Mouse (Mus musculus) stomach, postnatal 0 days (tissue): ENCODE results near the gene Gcnt7. TPM values are rescaled to one million over a fixed set of nuclear protein-coding genes. Genes with fewer than 3 reads are reported as not detected.

ENCODE experiments used
- ATAC-seq: fragments of 200-750 bp; cut with Nextera tagmentation; 2 replicates; pipeline ENCODE4 v1.8.0; 2017; ENCODE audit not compliant: low FRiP score, low TSS enrichment
- DNase-seq: peaks from one replicate; pipeline ENCODE4 v3.0.0-alpha.2; 2016; ENCODE audit warnings: low spot score
- H3K27ac ChIP-seq: fragments of 300-500 bp; sonication (generic); replicated peaks from 2 replicates; pipeline ENCODE4 v1.5.1; 2014; ENCODE audit warnings: mild to moderate bottlenecking, control low read depth
- H3K27me3 ChIP-seq: fragments of 300-500 bp; sonication (generic); 2 replicates; pipeline ENCODE4 v1.6.1; 2014; ENCODE audit warnings: low read length; ENCODE audit not compliant: control insufficient read depth, insufficient read depth
- H3K36me3 ChIP-seq: fragments of 300-500 bp; sonication (generic); 2 replicates; pipeline ENCODE4 v1.6.1; 2014; ENCODE audit warnings: low read length, mixed read lengths; ENCODE audit not compliant: control insufficient read depth, insufficient read depth
- H3K4me1 ChIP-seq: fragments of 300-500 bp; sonication (generic); replicated peaks from 2 replicates; pipeline ENCODE4 v1.6.1; 2014; ENCODE audit warnings: antibody characterized with exemption; ENCODE audit not compliant: control insufficient read depth, insufficient read depth
- H3K4me2 ChIP-seq: fragments of 300-500 bp; sonication (generic); replicated peaks from 2 replicates; pipeline ENCODE4 v1.6.1; 2014; ENCODE audit warnings: low read depth, mild to moderate bottlenecking, control low read depth, moderate library complexity
- H3K4me3 ChIP-seq: fragments of 300-500 bp; sonication (generic); 2 replicates; pipeline ENCODE4 v1.5.1; 2014; ENCODE audit warnings: low read depth, low read length, control low read depth
- H3K9ac ChIP-seq: fragments of 300-500 bp; sonication (generic); 2 replicates; pipeline ENCODE4 v1.6.1; 2014; ENCODE audit warnings: mild to moderate bottlenecking, low read length, control low read depth, mixed read lengths
- H3K9me3 ChIP-seq: fragments of 300-500 bp; sonication (generic); 2 replicates; pipeline ENCODE4 v1.6.1; 2016; ENCODE audit warnings: low read length; ENCODE audit not compliant: control insufficient read depth
- CTCF ChIP-seq: IDR thresholded peaks from 2 replicates; pipeline ENCODE4 v1.5.1; 2016; ENCODE audit warnings: antibody characterized with exemption, low read depth, mild to moderate bottlenecking, moderate library complexity
- EP300 ChIP-seq: optimal IDR thresholded peaks from 2 replicates; pipeline ENCODE3; 2016; ENCODE audit warnings: antibody characterized with exemption
- WGBS: fragments of 180-500 bp; shearing (Covaris S2); extraction: QIAGEN DNeasy Blood & Tissue Kit; methylation state at CpG from one replicate; pipeline ENCODE4 v1.1.7; 2014; 5-methylcytosine and 5-hydroxymethylcytosine counted together
- polyA plus RNA-seq: library from polyadenylated mRNA; unstranded; fragments of >200 nt; fragmentation: Nextera tagmentation; extraction: Ambion mirVana; gene quantifications from 2 replicates; pipeline ENCODE4 v1.2.1, GENCODE M21; 2015

Gcnt7 gene
- polyA plus RNA-seq, 1 experiment from 2014 or later = 0.38 TPM

DNA sequence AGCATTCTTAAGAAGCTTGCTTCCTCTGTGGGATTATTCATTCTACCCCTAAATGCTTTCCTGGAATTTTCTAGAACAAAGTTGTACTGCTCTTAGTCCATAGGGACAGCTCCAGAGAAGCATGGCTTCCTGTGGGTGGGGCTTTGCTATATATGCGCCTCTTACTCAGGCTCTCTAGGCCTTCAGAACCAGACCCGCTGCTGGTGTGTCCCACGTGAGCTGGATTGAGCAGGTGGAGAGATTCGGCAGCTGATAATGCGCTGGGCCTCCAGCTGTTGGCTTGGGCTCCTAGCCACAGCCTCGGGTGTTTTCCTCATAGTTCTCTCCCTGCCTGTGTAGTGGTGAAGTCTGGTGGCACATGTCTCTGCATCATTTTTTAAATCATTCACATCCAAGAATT is 7.8 kb downstream of the Gcnt7 start:
- no peaks in the 10 kb centered on the region for H3K27me3 ChIP-seq
- ATAC-seq (no peak), DNase-seq (no peak)
- no peaks in the 10 kb centered on the region for H3K9me3 ChIP-seq
- H3K36me3 ChIP-seq = peaks cover 31% of the 10 kb centered on the region
- H3K27ac ChIP-seq = no peak overlapping the region
- no peak overlapping the region for H3K4me3 ChIP-seq
- H3K4me1 ChIP-seq = no peaks in the 10 kb centered on the region
- 76% methylated on average over 6 of the region's 6 CpGs for WGBS
- TF ChIP-seq CTCF (no peak), EP300 (no peak)
- no peak overlapping the region for H3K9ac ChIP-seq
- H3K4me2 ChIP-seq = no peak overlapping the region

- H3K4me2 ChIP-seq = no peak overlapping the region
- no peaks in the 10 kb centered on the region for H3K9me3 ChIP-seq
- TF ChIP-seq CTCF = no peak
- no peak for TF ChIP-seq EP300
- no peak for DNase-seq
- H3K36me3 ChIP-seq = peaks cover 31% of the 10 kb centered on the region
- 88% methylated on average over 4 of the region's 4 CpGs for WGBS
- H3K27ac ChIP-seq = no peak overlapping the region
- no peaks in the 10 kb centered on the region for H3K27me3 ChIP-seq
- no peak overlapping the region for H3K9ac ChIP-seq
- no peak overlapping the region for H3K4me3 ChIP-seq
- no peak for ATAC-seq
- no peaks in the 10 kb centered on the region for H3K4me1 ChIP-seq
Observed at GRCm38 (mm10) chr2:172448329-172448728, 10.1 kb downstream of the Gcnt7 start.

DNA sequence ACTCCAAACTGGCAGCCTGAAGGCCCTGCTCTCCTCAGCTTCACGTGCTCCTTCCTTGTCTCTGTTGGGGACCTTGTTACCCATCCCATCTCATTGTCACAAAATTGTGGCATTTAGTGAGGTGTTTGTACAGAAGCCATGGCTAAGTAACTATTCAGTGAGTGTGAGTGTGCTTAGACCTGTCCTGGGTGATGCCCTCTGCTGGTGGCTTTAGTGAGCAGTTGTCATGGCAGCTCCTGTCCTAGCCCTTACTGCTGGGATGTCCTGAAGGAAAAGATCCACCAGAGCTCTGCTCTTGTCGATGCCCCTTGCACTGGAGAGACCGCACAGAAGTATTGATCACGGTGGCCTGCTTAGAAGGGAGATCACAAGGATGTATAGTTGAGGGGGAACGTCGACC is 11.1 kb downstream of the Gcnt7 start:
- ATAC-seq = no peak
- TF ChIP-seq CTCF (peak; percentile 68), EP300 (no peak)
- H3K27me3 ChIP-seq = no peaks in the 10 kb centered on the region
- no peaks in the 10 kb centered on the region for H3K4me1 ChIP-seq
- WGBS = 89% methylated on average over 6 of the region's 6 CpGs
- H3K27ac ChIP-seq = no peak overlapping the region
- no peak overlapping the region for H3K4me2 ChIP-seq
- no peak overlapping the region for H3K4me3 ChIP-seq
- no peaks in the 10 kb centered on the region for H3K9me3 ChIP-seq
- H3K36me3 ChIP-seq = peaks cover 23% of the 10 kb centered on the region
- no peak overlapping the region for H3K9ac ChIP-seq
- DNase-seq = peak; percentile 27

- no peaks in the 10 kb centered on the region for H3K9me3 ChIP-seq
- no peak overlapping the region for H3K27ac ChIP-seq
- H3K27me3 ChIP-seq = no peaks in the 10 kb centered on the region
- ATAC-seq (peak; percentile 85), DNase-seq (peak; percentile 63)
- no peak for TF ChIP-seq CTCF
- WGBS = 80% methylated on average over 4 of the region's 4 CpGs
- H3K4me1 ChIP-seq = no peaks in the 10 kb centered on the region
- H3K4me2 ChIP-seq = no peak overlapping the region
- no peak overlapping the region for H3K4me3 ChIP-seq
- H3K9ac ChIP-seq = no peak overlapping the region
- H3K36me3 ChIP-seq = peaks cover 18% of the 10 kb centered on the region; the same call in 1 of the 2 replicates
Observed at GRCm38 (mm10) chr2:172445617-172446016, 12.8 kb downstream of the Gcnt7 start.

DNA sequence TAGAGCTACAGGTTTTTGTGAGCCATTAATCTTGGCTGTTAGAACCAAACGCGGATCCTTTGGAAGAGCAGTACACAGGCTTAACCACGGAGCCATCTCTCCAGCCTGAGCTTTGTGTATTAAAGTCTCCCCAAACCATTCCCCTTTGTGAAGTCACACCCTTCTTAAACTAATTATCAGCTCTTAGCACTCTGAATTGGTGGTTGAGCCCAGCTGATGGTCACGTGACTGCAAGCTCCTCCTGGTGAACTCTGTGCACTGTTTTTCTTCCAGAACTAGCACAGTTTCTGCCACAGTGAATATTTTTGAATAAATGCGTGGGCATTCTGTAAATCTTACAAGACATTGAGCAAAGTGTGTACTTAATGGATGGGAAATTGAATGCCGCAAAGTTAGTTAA is 17.2 kb downstream of the Gcnt7 start:
- Histone ChIP-seq H3K4me2 (peak overlapping the region; percentile 78), H3K36me3 (0 out of 2 replicates have a peak, but pooled peaks cover 3% of the 10 kb centered on the region), H3K9me3 (no peaks in the 10 kb centered on the region), H3K9ac (peak overlapping the region; percentile 80), H3K27me3 (no peaks in the 10 kb centered on the region), H3K27ac (peak overlapping the region; percentile 77), H3K4me1 (no peaks in the 10 kb centered on the region), H3K4me3 (peak overlapping the region; percentile 87)
- 25% methylated on average over 6 of the region's 6 CpGs for WGBS
- peak; percentile 38; the same call in 1 of the 2 replicates for ATAC-seq
- peak; percentile 63 for DNase-seq
- TF ChIP-seq CTCF (no peak), EP300 (no peak)

- Histone ChIP-seq H3K27ac (peak overlapping the region; percentile 77), H3K4me1 (no peaks in the 10 kb centered on the region), H3K4me3 (peak overlapping the region; percentile 87), H3K9ac (peak overlapping the region; percentile 80), H3K9me3 (no peaks in the 10 kb centered on the region), H3K36me3 (no peaks in the 10 kb centered on the region), H3K4me2 (peak overlapping the region; percentile 78), H3K27me3 (no peaks in the 10 kb centered on the region)
- DNase-seq (no peak), ATAC-seq (peak; percentile 63)
- under 1% methylated on average over 21 of the region's 21 CpGs for WGBS
- no peak for TF ChIP-seq EP300
- no peak for TF ChIP-seq CTCF
Observed at GRCm38 (mm10) chr2:172440640-172441005, 17.8 kb downstream of the Gcnt7 start.
